Mouse (Mus musculus) myocyte (in vitro differentiated cells): ENCODE results near the gene Gcn1l1.

Experiments used
- CEBPB ChIP-seq: IDR thresholded peaks from 2 replicates; pipeline ENCODE4 v1.6.1; 2011; ENCODE audit warnings: mild to moderate bottlenecking, moderate library complexity; ENCODE audit not compliant: poor library complexity, insufficient read depth, severe bottlenecking
- E2F4 ChIP-seq: IDR thresholded peaks from one replicate; pipeline ENCODE4 v1.6.1; 2011; ENCODE audit warnings: mild to moderate bottlenecking, control low read depth, moderate library complexity; ENCODE audit not compliant: insufficient read depth
- MAX ChIP-seq: IDR thresholded peaks from one replicate; pipeline ENCODE4 v1.6.1; 2011; ENCODE audit warnings: low read depth, mild to moderate bottlenecking, control low read depth
- MYOG ChIP-seq, 3 experiments: IDR thresholded peaks; one replicate each; pipeline ENCODE4 v1.6.1; 2011; ENCODE audit warnings: control low read depth in 2 of 3, low read depth in 2 of 3, mild to moderate bottlenecking in 2 of 3; ENCODE audit not compliant: insufficient read length in 2 of 3, control insufficient read depth in 1 of 3, insufficient read depth in 1 of 3
- POLR2A ChIP-seq: IDR thresholded peaks from one replicate; pipeline ENCODE4 v1.6.1; 2011; ENCODE audit warnings: low read depth, mild to moderate bottlenecking, control low read depth, moderate library complexity; ENCODE audit not compliant: insufficient read length
- POLR2AphosphoS2 ChIP-seq: IDR thresholded peaks from one replicate; pipeline ENCODE4 v1.6.1; 2011; ENCODE audit warnings: low read depth, control low read depth; ENCODE audit not compliant: insufficient read length
- REST ChIP-seq: IDR thresholded peaks from one replicate; pipeline ENCODE4 v1.6.1; 2011; ENCODE audit warnings: mild to moderate bottlenecking, control low read depth, moderate library complexity; ENCODE audit not compliant: insufficient read depth, insufficient read length

GRCm38 (mm10) chr5:115629672-115630071 is 64.6 kb downstream of the Gcn1l1 start:
- TF ChIP-seq REST (no peak), POLR2A (no peak), E2F4 (no peak), POLR2AphosphoS2 (no peak), MAX (no peak), MYOG (IDR thresholded peaks at IDR 0.05; ENCODE audit: control insufficient read depth in 1 of 3, insufficient read depth in 1 of 3, insufficient read length in 2 of 3, low read depth in 2 of 3) (no peak), CEBPB (no peak)
